Mouse (Mus musculus): Measurements from ENCODE around the gene Cd320.
"Not testable (repeated sequence)": the region's sequence is repeated elsewhere in the genome, so short reads cannot be mapped to it uniquely, and the experiment has no call there.

Gene Cd320

DNA sequence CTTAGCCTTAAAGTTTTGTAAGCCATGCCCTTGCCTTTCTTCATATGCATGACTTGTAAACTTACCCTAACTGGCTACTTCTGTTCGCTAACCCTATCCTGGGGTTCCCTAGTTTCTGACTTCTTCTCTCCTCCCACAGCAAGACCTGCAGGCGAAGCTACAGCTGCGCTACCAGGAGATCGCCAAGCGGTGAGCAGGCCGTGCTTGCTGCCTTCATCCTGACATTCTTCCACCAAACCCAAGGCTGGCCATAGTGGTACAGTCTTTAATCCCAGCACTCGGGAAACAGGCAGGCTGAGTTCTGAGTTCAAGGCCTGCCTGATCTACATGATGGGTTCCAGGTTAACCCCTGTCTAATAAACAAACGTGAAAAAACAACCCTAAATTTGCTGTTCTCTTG lies 17.4 kb upstream of the Cd320 start:
- no peak for ATAC-seq (ENCODE audit: low TSS enrichment)

DNA sequence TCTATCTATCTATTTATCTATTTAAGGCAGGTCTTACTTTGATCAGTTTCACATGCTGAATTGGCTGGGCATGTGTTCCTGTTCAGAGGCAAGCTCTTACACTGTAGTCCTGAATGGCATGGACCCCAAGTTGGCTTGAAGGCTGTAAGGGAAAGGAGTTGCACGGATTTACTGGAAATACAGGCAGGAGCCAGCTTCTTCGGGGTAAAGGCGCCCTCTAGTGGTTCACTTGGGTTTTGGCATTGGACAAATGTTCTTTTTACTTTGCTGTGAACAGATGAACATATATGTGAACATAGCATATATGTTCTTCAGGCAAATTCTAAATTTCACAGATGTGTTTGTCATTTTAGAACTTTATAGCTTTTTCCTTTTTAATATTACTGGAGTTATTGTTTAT lies 16.0 kb upstream of the Cd320 start:
- ATAC-seq (ENCODE audit: low TSS enrichment) = no peak

DNA sequence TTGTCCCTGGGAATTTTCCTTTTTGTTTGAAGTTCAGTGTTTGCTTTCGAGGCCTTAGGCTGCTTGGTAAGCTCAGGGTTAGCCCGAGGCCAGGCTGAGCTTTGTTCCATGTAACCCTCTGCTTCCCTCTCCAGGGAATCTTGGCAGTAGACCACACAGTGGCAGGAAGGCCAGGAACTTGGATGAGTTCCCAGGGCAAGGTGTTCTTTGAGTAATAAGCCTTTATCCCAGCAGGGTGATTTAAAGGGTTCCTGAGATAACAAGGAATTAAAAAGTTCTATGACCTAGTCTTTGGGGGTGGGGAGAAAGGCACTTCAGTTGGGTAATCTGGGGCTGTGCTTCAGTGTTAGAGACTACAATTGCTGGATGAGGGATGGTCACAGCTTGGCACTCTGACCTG lies 14.0 kb upstream of the Cd320 start:
- ATAC-seq (ENCODE audit: low TSS enrichment) = no peak

DNA sequence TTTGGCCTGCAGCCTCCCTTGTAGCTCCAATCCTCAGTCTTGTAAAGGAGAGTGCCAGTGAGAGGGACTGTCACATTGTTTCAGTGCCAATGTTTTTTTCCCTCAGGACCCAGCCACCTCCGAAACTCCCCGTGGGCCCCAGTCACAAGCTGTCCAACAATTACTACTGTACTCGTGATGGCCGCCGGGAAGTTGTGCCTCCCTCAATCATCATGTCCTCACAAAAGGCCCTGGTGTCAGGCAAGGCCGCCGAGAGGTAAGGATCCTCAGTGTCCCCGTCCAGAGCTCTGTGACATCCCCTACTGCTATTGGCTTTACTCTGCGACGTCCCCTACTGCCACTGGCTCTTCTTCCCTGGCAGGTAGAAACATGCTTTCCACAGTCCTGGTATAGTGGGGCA lies 13.3 kb upstream of the Cd320 start:
- ATAC-seq (ENCODE audit: low TSS enrichment) = no peak

DNA sequence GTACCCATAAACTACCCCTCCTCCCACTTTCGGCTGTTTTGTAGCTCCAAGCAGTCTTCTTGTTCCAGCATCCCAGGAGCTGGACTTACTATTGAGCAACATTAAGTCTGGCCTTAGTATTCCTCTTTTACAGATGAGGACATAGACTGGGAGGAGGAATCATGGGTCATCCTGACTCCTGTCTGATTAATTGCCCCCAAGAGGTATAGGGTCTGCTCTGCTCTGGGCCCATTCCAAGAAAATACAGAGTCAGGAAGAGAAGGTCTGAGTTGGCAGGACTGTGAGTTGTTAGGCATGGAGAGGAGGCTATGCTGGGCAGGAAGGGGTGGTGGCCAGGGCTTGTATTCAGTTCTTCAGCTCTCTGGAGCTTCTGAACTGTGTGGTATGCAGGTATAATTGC lies 1.3 kb downstream of the Cd320 start:
- ATAC-seq (ENCODE audit: low TSS enrichment) = no peak

DNA sequence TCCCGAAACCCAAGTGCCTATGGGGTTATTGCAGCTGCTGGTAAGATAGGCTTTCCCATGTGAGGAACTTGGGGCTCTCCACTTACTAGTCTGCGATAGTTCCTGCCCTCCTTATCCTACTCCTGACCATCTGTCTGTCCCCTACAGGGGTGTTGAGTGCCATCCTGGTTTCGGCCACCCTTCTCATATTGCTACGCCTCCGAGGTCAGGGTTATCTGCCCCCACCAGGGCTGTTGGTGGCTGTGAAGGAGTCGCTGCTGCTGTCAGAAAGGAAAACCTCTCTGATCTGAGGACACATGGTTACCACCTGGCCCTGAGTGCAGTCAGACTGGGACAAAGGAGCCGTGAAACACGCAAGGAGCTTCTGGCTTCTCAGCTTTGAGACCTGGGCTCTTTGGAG lies 5.2 kb downstream of the Cd320 start:
- no peak for ATAC-seq (ENCODE audit: low TSS enrichment)

DNA sequence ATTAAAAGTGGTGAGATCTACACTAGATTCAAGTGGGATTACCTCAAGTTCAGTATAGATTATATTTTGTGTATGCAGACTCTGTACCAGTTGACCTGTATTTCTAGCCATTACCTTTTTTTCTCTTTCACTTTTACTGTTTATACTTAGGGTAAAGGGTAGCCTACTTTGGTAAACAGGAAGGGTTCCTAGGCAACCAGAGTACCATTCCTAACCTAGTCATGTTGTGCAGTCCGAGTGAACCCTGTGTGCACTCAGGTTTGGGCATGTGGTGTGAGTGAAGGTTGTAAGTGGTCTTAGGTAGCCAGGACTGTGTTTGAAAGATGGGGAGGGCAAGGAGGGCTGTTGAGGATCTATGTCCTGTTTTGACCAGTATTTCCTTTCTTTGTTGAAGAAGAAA lies 8.4 kb downstream of the Cd320 start:
- no peak for ATAC-seq (ENCODE audit: low TSS enrichment)

DNA sequence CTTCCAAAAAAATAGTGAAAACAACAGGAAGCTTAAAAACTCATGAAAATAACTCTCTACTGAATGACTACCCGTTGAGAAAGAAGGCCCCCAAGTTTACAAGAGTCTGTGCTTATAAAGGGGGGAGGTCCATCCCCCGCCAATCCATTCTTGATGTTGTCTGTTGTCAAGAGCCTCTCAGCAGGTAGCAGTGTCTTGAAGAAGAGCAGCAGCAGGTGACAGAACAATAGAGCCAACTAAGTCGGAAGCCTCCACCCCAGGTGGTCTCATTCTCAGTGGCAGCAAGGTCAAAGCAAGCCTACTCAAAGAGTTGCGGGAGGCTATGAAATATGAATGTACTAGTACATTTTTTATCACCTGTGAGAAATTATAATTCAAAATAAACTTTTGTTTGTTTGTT lies 14.9 kb downstream of the Cd320 start:
- no peak for ATAC-seq (ENCODE audit: low TSS enrichment)

DNA sequence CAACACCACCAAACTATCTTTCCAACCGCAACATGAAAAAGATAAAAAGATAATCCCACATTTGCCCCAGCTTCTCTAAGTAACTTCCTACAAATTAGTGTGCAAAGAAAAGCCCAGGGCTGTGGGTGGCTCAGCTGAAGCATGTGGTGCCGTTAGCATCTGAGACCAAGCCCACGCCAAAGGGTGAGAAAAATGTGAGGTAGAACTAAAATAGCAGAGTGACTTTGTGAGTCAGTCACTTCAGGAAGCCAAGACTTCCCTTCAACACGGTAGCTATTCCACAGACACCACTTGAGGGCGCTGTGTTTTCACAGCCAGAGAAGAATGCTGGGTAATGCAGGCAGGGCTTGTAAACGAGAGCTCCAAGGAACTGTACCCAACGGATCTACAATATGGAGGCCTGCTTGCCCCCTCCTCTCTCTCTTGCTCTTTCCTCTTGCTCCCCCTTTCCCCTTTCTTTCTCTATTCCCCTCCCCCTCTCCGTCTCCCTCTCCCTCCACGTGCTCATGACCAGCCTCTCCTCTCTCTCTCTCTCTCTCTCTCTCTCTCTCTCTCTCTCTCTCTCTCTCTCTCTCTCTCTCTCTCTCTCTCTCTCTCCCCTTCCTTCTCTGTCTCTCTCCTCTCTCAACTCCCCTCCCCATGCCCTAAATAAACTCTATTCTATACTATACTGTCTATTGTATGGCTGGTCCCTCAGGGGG lies 22.6 kb downstream of the Cd320 start:
- peak; percentile 100 for ATAC-seq (ENCODE audit: low TSS enrichment)

DNA sequence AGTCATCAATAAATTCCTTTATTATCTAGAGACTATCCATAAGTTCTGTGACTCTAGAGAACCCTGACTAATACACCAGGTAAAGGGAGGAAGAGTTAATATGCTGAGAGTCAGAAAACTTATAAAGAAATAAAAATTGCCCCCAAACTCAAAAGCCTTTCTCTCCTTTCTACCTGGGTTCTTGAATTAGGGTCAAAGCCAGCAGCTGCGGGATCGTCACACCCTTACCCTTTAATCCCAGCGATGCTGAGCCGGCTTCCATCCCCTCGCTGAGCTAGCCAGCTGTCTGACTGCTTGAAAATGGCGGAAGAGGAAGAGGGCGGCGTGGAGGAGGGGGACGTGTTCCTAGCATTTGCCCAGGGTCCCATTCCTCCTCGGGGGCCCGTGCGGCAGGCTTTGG lies 30.6 kb downstream of the Cd320 start, which contains the start of gene Gm7029:
TSS of gene Gm7029 (plus strand) at position 301 of the 400 bp plus-strand sequence.
- not testable (repeated sequence) for ATAC-seq (ENCODE audit: low TSS enrichment)

DNA sequence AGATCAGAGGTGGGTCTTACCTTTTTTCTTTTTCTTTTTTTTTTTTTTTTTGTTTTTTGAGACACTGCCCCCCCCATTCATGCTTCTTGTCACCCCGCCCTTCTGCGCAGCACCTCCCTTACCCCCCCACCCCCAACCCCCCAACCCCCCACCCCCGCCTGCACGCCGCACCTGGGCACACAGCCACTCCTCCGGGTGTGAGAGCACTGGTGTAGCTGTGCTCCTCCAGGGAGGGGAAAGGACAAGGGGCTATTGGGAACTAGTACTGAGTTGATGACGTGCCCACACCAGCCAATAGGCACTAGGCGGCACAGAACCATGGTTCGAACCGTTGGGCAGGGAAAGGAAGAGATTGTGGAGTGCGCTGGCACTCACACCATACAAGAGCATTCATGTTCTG lies 31.5 kb downstream of the Cd320 start:
- ATAC-seq (ENCODE audit: low TSS enrichment) = no peak

DNA sequence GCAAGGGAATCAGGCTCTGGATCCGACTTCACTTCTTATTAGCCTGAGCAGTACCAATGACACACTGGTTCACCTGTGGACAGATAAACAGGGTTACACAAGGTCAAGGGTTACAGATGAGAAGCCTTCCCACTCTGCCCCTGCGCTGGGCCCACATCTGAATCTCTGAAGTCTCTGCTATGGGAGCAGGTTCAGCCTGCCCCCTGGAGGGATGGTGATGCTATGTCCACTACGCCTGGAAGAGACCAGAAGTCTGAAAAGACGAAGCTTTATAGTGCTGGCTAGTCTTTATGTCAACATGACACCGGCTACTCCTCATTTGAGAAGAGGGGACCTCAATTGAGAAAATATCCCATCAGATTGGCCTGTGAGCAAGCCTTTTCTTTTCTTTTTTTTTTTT lies 32.9 kb downstream of the Cd320 start:
- ATAC-seq (ENCODE audit: low TSS enrichment) = not testable (repeated sequence)

DNA sequence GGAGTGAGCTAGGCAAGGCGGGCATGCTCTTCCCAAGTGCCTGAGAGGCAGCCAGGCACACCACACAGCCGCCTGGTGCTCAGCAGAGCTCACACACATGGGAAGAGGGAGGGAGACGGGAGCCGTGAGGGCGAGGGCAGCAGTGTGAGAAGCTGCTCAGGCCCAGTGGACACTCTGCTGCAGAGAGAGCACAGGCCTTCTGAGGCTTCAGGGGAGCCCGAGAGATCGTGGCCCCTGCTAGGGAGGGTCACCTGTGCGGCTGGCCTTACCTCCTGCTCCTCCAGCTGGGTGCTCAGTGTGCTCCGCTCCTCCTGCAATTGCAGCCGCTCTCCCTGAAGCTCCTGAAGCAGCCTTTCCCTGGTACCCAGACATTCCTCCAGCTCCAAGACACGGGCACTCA lies 41.4 kb downstream of the Cd320 start:
- ATAC-seq (ENCODE audit: low TSS enrichment) = not testable (repeated sequence)

DNA sequence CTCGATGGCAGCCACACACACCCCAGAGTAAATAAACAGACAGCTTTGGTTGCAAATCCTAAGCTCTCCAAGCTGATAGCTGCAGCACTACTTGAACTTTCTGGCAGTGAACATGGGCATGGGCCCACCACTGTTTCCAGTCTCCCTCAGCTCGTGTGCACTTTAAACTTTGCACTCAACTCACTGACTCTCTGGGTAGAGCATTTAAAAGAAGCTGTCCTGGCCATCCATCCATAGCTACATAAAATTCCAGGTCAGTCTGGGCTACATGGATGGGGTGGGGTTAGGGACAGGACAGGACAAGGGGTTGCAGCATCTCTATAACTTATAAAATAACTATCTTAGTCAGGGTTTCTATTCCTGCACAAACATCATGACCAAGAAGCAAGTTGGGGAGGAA lies 44.9 kb downstream of the Cd320 start:
- ATAC-seq (ENCODE audit: low TSS enrichment) = not testable (repeated sequence)

DNA sequence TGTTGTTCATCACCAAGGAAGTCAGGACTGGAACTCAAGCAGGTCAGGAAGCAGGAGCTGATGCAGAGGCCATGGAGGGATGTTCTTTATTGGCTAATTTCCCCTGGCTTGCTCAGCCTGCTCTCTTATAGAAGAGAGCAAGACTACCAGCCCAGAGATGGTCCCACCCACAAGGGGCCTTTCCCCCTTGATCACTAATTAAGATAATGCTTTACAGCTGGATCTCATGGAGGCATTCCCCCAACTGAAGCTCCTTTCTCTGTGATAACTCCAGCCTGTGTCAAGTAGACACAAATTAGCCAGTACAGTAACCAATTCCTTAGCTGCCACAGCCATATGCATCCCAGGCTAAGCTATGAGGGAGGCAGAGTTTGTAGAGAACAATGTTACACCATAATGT lies 45.3 kb downstream of the Cd320 start:
- ATAC-seq (ENCODE audit: low TSS enrichment) = not testable (repeated sequence)

DNA sequence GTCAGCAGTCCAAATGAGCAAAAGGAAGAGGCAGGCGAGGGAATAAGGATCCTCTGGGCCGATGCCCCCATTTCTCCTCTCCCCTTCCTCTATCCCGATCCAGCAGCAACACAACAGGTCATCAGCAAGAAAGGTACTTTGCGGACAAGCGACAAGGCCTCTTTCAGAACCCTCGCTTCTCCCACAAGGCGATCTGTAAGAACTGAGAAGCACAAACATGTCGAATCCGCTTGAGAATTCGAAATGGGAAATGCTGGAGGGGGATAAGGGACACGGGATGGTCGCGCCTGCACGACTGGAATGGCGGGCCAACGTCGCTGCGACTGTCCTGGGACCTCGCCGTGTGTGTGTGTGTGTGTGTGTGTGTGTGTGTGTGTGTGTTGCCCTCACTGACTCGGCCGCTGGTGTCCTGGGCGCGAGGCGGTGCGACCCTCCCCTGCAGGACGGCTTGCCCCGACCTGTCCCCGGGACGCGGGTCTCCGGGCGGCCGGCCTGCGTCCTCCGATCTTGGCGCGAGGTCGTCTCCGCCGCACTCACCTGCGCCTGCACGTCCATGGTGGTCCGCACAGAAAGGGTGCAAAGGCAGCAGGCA lies 47.1 kb downstream of the Cd320 start:
- not testable (repeated sequence) for ATAC-seq (ENCODE audit: low TSS enrichment)

DNA sequence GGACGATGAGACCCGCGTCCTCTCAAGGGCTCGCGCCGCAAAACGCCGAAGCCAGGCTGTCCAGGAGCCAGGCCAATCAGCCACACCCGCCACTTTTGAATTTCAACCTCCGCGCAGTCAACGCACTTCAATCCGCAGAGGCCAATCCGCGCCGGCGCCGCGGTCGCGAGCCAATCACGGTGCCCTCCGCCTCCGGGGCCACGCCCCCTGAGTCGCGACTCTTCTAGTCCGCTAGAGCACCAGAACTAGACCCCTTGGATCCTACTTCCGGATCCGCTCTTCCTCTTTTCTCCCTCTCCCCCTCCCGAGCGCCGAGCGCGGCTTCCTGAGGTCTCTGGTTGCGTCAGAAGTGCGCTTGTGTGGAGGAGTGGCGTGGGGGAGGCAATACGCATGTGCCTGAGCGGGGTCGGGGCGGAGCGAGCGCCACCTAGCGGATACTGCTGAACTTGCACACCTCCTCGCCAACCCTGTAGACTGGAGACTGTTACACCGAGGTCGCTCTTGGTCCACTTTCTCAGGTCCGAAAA lies 47.7 kb downstream of the Cd320 start, which contains the start of gene Kifc1:
TSS of gene Kifc1 (minus strand) at position 129 of the 527 bp plus-strand sequence.
- ATAC-seq (ENCODE audit: low TSS enrichment) = peak; percentile 100

DNA sequence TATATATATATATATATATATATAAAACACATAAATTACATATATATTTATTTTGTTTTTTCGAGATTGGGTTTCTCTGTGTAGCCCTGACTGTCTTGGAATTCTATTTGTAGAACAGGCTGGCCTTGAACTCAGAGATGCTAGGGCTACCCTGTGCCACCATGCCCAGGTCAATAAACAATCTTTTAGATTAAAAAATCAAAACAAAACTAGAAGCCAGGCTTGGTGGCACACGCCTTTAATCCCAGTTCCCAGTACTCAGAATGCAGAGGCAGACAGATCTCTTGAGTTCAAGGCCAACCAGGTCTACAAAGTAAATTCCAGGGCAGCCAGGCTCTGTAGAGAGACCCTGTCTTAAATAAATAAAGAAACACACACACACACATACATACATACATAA lies 48.5 kb downstream of the Cd320 start:
- ATAC-seq (ENCODE audit: low TSS enrichment) = no peak

DNA sequence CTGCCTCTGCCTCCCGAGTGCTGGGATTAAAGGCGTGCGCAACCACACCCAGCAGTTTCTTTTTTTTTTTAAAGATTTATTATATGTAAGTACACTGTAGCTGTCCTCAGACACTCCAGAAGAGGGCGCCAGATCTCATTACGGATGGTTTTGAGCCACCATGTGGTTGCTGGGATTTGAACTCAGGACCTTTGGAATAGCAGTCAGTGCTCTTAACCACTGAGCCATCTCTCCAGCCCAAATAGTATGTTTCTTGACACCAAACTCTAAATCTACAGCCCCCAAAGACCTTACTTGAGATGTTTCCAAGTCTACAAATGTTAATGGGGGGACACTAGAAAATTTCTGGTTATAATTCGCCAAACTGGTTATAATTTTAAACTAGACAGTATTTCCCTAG lies 49.0 kb downstream of the Cd320 start:
- ATAC-seq (ENCODE audit: low TSS enrichment) = not testable (repeated sequence)

DNA sequence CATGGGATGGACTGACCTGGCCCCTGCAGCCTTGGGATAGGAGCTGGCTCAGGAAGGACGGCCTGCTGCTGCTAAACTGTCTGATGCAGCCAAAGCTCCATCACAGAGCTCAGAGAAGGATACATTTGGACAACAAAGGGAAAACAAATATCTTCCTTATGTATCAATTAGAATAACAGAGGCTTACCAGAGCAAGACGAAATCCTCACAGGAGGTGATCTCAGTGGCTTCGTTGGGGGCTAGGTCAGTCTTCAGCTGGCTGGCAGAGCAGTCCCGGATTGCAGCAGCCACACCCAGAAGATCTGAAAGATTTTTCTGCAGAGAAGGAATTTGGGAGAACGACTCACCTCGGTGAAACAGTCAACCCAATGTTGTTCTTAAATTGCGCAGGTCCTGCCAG lies 49.5 kb downstream of the Cd320 start:
- no peak for ATAC-seq (ENCODE audit: low TSS enrichment)

DNA sequence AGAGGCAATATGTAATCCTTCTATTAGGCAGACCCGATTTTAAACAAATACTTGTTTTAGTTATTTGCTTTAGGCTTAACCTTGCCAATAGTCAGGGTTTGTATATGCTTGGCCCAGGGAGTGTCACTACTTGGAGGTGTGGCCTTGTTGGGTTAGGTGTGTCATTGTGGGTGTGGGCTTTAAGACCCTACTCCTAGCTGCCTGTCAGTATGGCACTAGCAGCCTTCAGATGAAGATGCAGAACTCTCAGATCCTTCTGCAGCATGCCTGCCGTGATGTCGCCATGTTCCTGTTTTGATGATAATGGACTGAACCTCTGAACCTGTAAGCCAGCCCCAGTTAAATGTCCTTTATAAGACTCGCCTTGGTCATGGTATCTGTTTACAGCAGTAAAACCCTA lies 50.1 kb downstream of the Cd320 start:
- not testable (repeated sequence) for ATAC-seq (ENCODE audit: low TSS enrichment)

DNA sequence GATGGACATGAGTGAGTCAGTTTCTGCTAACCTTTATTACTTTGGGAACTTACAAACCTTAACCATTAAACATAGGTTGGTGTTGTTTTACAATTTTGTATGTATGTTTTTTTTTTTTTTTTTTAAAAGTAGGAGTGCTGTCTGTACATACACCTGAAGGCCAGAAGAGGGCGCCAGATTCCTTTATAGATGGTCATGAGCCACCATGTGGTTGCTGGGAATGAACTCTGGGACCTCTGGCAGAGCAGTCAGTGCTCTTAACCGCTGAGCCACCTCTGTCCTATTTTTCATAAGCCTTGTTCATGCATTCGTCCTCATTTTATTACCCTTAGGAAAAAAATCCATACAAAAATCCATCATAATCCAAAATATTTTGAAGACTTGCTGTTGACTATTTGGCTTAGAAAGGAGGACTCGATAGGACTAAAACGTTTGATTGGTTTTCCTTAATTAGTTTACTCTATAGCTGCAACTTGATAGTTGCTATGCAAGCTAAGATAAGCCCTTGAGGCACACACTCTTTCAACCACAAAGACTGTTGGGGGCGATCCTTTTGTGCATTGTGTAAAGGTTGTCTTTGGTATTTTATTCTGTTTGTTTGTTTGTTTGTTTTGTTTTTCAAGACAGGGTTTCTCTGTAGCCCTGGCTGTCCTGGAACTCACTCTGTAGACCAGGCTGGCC lies 54.4 kb downstream of the Cd320 start:
- ATAC-seq (ENCODE audit: low TSS enrichment) = no peak

DNA sequence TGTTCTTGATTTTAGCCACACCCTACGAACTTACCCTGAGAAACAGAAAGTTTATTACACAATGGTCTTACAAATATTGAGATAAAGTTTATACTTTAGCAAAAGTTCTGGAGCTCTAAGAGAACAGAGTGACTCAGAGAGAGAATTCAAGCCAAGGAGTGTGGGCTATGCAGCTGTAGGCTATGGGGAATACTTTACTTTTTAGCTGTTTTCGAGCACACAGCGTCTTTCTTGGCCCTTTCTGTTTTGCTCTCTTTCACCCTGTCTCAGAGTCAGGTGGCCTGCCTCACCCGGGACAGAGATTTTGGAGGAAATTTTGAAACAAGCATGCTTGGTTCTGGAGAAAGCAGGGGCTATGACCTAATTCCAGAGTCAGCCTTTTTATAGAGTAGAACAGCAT lies 55.3 kb downstream of the Cd320 start:
- peak; percentile 59; the same call in 1 of the 2 replicates for ATAC-seq (ENCODE audit: low TSS enrichment)
